Mouse (Mus musculus) E14TG2a.4 (cell line): Measurements from ENCODE around the gene Tmem94.

Source experiments
- CTCF ChIP-seq: conservative IDR thresholded peaks from 2 replicates; pipeline ENCODE4 v1.5.1; 2014; ENCODE audit warnings: low read length
- NANOG ChIP-seq: IDR thresholded peaks from 2 replicates; pipeline ENCODE4 v1.6.1; 2014; ENCODE audit warnings: borderline replicate concordance, low read length, mixed read lengths

- no peak for TF ChIP-seq CTCF
- no peak for TF ChIP-seq NANOG
Measured at GRCm38 (mm10) chr11:115844240-115844639, 79.0 kb downstream of the Tmem94 start.
